Mouse (Mus musculus): ENCODE measurements around the gene Lipc. TPM values are rescaled to one million over a fixed set of nuclear protein-coding genes. Genes with fewer than 3 reads are reported as not detected.
A peak's percentile ranks its signal among the peaks of the same experiment; 100 is the strongest.

Lipc gene
- polyA plus RNA-seq, 1 experiment from 2014 or later, result 15.4 TPM

DNA sequence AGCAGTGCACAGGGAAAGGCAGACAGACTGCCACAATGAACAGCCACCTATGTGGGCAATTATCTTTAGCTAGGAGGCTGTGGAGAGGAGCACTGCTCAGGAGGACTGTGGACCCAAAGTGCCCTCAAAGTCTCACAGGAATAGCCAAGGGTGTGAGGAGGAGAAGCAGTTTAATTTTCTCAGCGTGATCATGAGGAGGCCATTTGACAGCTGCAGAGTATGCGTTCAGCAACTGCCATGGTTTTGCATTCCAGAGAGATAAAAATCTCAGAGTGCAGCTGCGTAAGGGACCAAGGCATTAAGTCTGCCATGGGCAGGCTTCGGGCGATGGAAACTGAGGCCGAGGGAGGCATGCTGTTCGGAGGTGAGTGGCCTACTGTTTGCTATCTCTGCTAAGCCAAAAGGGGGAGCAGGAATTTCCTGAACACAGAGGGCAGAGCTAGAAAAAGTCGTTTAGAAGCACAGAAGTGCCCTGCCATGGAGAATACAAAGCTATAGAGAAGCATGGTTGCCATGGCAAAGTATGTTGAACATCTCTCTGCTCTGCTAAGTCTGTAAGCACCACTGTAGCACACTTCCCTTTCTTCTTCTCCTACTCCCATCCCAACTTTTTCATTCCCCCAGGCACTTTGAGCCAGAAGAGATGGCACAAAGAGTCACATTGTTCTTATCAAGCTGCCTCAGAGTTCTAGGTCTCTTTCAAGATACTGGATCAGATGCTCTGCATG lies 151.3 kb downstream of the Lipc start:
- WGBS (ENCODE audit: insufficient replicate concordance), result 58% methylated on average over 8 of the region's 8 CpGs
- Histone ChIP-seq H3K9me3 (replicated peaks) (no peaks in the 10 kb centered on the region), H3K4me1 (peaks cover 16% of the 10 kb centered on the region), H3K9ac (no peak overlapping the region), H3K36me3 (no peaks in the 10 kb centered on the region), H3K4me3 (no peak overlapping the region), H3K27me3 (replicated peaks) (no peaks in the 10 kb centered on the region), H3K27ac (no peak overlapping the region), H3K4me2 (no peak overlapping the region)
- ATAC-seq, result no peak

DNA sequence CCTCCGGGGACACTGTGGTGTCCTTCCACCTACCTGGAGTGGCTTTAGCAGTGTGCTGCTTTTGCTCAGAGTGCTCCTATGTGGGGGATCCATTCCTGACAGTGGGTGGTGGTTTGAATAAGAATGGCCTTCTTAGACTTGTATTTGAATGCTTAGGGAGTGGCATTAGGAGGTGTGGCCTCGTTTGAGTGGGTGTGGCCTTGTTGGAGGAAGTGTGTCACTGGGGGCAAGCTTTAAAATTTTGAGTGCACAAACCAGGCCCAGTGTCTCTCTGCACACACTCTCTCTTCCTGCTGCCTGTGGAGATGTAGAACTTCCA lies 156.6 kb downstream of the Lipc start:
- WGBS (ENCODE audit: insufficient replicate concordance), result 55% methylated on average over 2 of the region's 2 CpGs
- H3K9ac ChIP-seq, result no peak overlapping the region

DNA sequence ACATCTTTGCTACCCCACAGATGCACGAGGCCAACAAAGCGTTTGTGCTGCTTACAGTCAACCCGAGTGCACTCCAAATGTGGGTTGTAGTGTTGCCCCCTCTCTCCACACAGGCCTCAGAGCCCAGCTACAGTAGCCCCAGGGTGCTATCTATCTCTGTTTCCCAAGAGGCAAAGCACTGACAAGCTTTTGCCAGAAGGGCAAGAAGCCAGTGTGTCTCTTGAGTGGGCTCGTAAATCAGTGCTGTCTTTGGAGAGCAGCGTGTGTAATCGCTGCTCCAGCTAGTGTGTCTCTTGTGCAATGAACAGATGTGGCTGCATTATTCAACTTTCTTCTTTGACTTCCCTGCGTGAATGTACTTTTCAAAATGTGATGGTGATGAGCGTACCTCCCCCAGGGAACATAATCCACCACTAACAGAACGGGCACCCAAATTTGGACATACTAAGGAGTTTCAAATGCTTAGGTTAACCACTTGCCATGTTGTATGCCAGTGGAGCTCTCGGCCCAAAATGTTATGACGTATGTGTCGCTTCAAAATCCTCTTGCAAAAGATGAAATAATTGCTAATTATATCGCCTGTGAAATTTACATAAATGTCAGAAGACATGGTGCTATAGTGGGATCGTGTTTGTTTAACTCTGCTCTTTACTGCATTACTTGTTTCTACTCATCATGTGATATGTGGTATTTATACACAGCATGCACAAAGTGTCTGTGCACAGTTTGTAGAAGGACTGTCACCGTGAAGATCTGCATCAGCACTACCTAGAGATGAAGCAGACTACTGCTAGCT lies 157.2 kb downstream of the Lipc start:
- H3K4me2 ChIP-seq, result no peak overlapping the region
- WGBS (ENCODE audit: insufficient replicate concordance), result 81% methylated on average over 15 of the region's 15 CpGs
- H3K9me3 ChIP-seq (replicated peaks), result no peaks in the 10 kb centered on the region
- H3K27ac ChIP-seq, result no peak overlapping the region
- no peak for ATAC-seq
- H3K4me3 ChIP-seq, result no peak overlapping the region
- H3K9ac ChIP-seq, result no peak overlapping the region
- H3K4me1 ChIP-seq, result peaks cover 6% of the 10 kb centered on the region
- H3K36me3 ChIP-seq, result no peaks in the 10 kb centered on the region
- no peaks in the 10 kb centered on the region for H3K27me3 ChIP-seq (replicated peaks)

More for the DNA sequence above, 156.6 kb downstream of the Lipc start:
- no peak overlapping the region for H3K4me2 ChIP-seq
- H3K9me3 ChIP-seq (replicated peaks), result no peaks in the 10 kb centered on the region
- H3K4me1 ChIP-seq, result peaks cover 7% of the 10 kb centered on the region
- ATAC-seq, result no peak
- no peaks in the 10 kb centered on the region for H3K36me3 ChIP-seq
- no peak overlapping the region for H3K27ac ChIP-seq
- no peak overlapping the region for H3K4me3 ChIP-seq
- H3K27me3 ChIP-seq (replicated peaks), result no peaks in the 10 kb centered on the region

- Histone ChIP-seq H3K9me3 (replicated peaks) (no peaks in the 10 kb centered on the region), H3K27ac (no peak overlapping the region), H3K4me3 (no peak overlapping the region), H3K36me3 (peaks cover under 1% of the 10 kb centered on the region), H3K4me2 (no peak overlapping the region), H3K4me1 (peaks cover 5% of the 10 kb centered on the region), H3K9ac (no peak overlapping the region), H3K27me3 (replicated peaks) (no peaks in the 10 kb centered on the region)
- ATAC-seq, result no peak
- WGBS (ENCODE audit: insufficient replicate concordance), result 81% methylated on average over 4 of the region's 4 CpGs
These were observed 161.4 kb downstream of the Lipc start for GRCm38 (mm10) chr9:70790621-70791020.

DNA sequence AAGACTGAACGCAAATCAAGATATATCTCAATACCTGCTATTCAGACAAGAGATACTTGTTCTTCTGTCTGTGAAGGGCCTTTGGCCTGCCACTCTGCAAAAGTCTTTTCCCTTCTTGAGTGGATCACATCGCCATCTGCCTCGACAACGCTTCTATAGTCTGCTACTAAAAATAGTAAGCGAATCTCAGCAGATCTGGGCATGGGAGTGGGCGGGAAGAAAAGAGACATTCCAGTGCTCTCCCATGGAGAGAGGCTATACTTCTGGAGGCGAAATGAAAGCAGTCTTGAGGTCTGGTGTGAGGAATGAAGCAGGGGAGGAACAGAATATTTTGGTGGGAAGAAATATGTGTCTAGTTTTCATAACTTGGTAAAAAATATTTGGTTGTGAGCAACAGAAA lies 163.3 kb downstream of the Lipc start:
- no peak overlapping the region for H3K27ac ChIP-seq
- no peak overlapping the region for H3K4me2 ChIP-seq
- 83% methylated on average over 7 of the region's 7 CpGs for WGBS (ENCODE audit: insufficient replicate concordance)
- ATAC-seq, result no peak
- peaks cover 18% of the 10 kb centered on the region for H3K36me3 ChIP-seq
- no peaks in the 10 kb centered on the region; the same call in 1 of the 2 replicates for H3K4me1 ChIP-seq
- no peaks in the 10 kb centered on the region for H3K27me3 ChIP-seq (replicated peaks)
- H3K9me3 ChIP-seq (replicated peaks), result no peaks in the 10 kb centered on the region
- H3K9ac ChIP-seq, result no peak overlapping the region
- H3K4me3 ChIP-seq, result no peak overlapping the region

GRCm38 (mm10) chr9:70782191-70782590 lies 169.8 kb downstream of the Lipc start:
- Histone ChIP-seq H3K4me3 (no peak overlapping the region), H3K27ac (no peak overlapping the region), H3K4me2 (no peak overlapping the region), H3K9ac (no peak overlapping the region), H3K4me1 (peaks cover 8% of the 10 kb centered on the region), H3K36me3 (peaks cover 79% of the 10 kb centered on the region), H3K9me3 (replicated peaks) (no peaks in the 10 kb centered on the region), H3K27me3 (replicated peaks) (no peaks in the 10 kb centered on the region)
- ATAC-seq, result no peak
- WGBS (ENCODE audit: insufficient replicate concordance), result 85% methylated on average over 3 of the region's 3 CpGs

DNA sequence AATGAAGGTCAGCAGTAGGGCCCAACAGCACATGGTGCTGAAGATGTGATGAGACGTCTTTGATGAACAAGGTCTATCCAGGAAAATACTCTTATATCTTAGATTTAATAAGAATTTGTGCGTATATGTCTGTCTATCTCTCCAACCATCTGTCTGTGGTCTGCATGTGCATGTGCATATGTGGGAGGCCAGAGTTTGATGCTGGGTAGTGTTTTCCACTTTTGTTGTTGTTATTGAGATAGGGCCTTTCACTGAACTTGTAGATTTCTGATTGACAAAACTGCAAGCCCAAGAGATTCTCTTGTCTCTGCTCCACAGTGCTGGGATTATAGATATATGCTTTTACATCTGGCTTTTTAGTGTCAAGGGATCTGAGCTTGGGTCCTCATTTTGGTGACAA lies 176.5 kb downstream of the Lipc start:
- Histone ChIP-seq H3K4me2 (no peak overlapping the region), H3K27ac (0 out of 2 replicates have a peak overlapping the region, but pooled peaks have one; percentile 1), H3K27me3 (replicated peaks) (no peaks in the 10 kb centered on the region), H3K9me3 (replicated peaks) (no peaks in the 10 kb centered on the region), H3K36me3 (peaks cover 95% of the 10 kb centered on the region), H3K4me3 (no peak overlapping the region), H3K4me1 (peaks cover 44% of the 10 kb centered on the region), H3K9ac (no peak overlapping the region)
- ATAC-seq, result peak; percentile 59; the same call in 1 of the 2 replicates
- WGBS (ENCODE audit: insufficient replicate concordance), result 27% methylated on average over 2 of the region's 2 CpGs

- 87% methylated on average over 5 of the region's 5 CpGs for WGBS (ENCODE audit: insufficient replicate concordance)
- no peak for ATAC-seq
- H3K27me3 ChIP-seq (replicated peaks), result no peaks in the 10 kb centered on the region
These were observed 191.1 kb downstream of the Lipc start for GRCm38 (mm10) chr9:70760974-70761373.

GRCm38 (mm10) chr9:70751504-70752222 lies 200.4 kb downstream of the Lipc start:
- Histone ChIP-seq H3K27ac (no peak overlapping the region), H3K4me1 (0 out of 2 replicates have a peak, but pooled peaks cover 6% of the 10 kb centered on the region), H3K36me3 (peaks cover 82% of the 10 kb centered on the region), H3K4me2 (no peak overlapping the region), H3K27me3 (replicated peaks) (no peaks in the 10 kb centered on the region), H3K4me3 (no peak overlapping the region), H3K9ac (no peak overlapping the region), H3K9me3 (replicated peaks) (no peaks in the 10 kb centered on the region)
- peak; percentile 71; the same call in 1 of the 2 replicates for ATAC-seq
- 54% methylated on average over 3 of the region's 3 CpGs for WGBS (ENCODE audit: insufficient replicate concordance)

More at GRCm38 (mm10) chr9:70760974-70761373, 191.1 kb downstream of the Lipc start:
- Histone ChIP-seq H3K4me3 (no peak overlapping the region), H3K36me3 (peaks cover 95% of the 10 kb centered on the region), H3K9ac (no peak overlapping the region), H3K4me2 (no peak overlapping the region), H3K4me1 (no peaks in the 10 kb centered on the region), H3K27ac (0 out of 2 replicates have a peak overlapping the region, but pooled peaks have one; percentile 5), H3K9me3 (replicated peaks) (no peaks in the 10 kb centered on the region)

Small RNAs within 50 kb of the gene (microRNA-seq; reads per million reads assigned to microRNA genes)
- gene Gm25149, result not detected

Other genes starting within 250 kb of the Lipc start
- 10.1 and 10.3 TPM in 2 replicates for gene Aqp9, start 216.5 kb upstream of the Lipc start, polyA plus RNA-seq (2016; fragmentation: Nextera tagmentation; extraction: Ambion mirVana)

All from liver, embryonic 12.5 days (tissue).